10 mouse cellular contexts compared by ENCODE assay signal in genomic region chr11:43425166-43425709, GRCm38 (mm10). TPM values are rescaled to one million over a fixed set of nuclear protein-coding genes. Genes with fewer than 3 reads are reported as not detected.
DNase-seq lines count a peak whose midpoint lies in the region; ATAC-seq and TF ChIP-seq lines count a peak whose summit lies in the region.
"Had no signal": no experiment of that assay in that cellular context is flagged by ENCODE, and none has a peak within 500 bp of the region (broad histone marks: within the 10 kb centered on the region; RNA-seq: fewer than 3 reads in every experiment).

No protein-coding gene starts in this region.

- TF ChIP-seq CTCF in cerebellum, adult 2 months (IDR thresholded peaks at IDR 0.05; ENCODE audit: borderline replicate concordance, insufficient read depth, low read depth, low read length) = no peak

- H3K27me3 ChIP-seq in kidney, embryonic 16.5 days (ENCODE audit: insufficient read depth, low read length) = no peaks in the 10 kb centered on the region
- H3K27me3 ChIP-seq in embryonic facial prominence, embryonic 10.5 days (replicated peaks; ENCODE audit: low read depth, poor library complexity, severe bottlenecking) = no peaks in the 10 kb centered on the region
- no peaks in the 10 kb centered on the region for H3K27me3 ChIP-seq in midbrain, embryonic 16.5 days (ENCODE audit: control insufficient read depth, insufficient read depth, low read depth, low read length)
- no peaks in the 10 kb centered on the region for H3K27me3 ChIP-seq in cerebellum, adult 2 months (ENCODE audit: control insufficient read depth, insufficient read depth, low read length)

- peaks cover 19% of the 10 kb centered on the region; the same call in 1 of the 2 replicates for H3K36me3 ChIP-seq in kidney, embryonic 16.5 days (ENCODE audit: insufficient read depth, low read length)
- H3K36me3 ChIP-seq in embryonic facial prominence, embryonic 10.5 days (replicated peaks) = peaks cover 27% of the 10 kb centered on the region
- H3K36me3 ChIP-seq in midbrain, embryonic 16.5 days (ENCODE audit: control insufficient read depth, insufficient read depth, low read length) = no peaks in the 10 kb centered on the region

- no peaks in the 10 kb centered on the region for H3K9me3 ChIP-seq in kidney, embryonic 16.5 days (ENCODE audit: low read length)
- no peaks in the 10 kb centered on the region for H3K9me3 ChIP-seq in embryonic facial prominence, embryonic 10.5 days
- H3K9me3 ChIP-seq in midbrain, embryonic 16.5 days (replicated peaks; ENCODE audit: control insufficient read depth, low read length, poor library complexity, severe bottlenecking) = no peaks in the 10 kb centered on the region

- 0 out of 2 replicates have a peak, but pooled peaks cover 6% of the 10 kb centered on the region for H3K4me1 ChIP-seq in kidney, embryonic 16.5 days (ENCODE audit: insufficient read depth, low read length)
- H3K4me1 ChIP-seq in embryonic facial prominence, embryonic 10.5 days = peaks cover 13% of the 10 kb centered on the region; the same call in 1 of the 2 replicates
- peaks cover 5% of the 10 kb centered on the region for H3K4me1 ChIP-seq in midbrain, embryonic 16.5 days (ENCODE audit: control insufficient read depth, insufficient read depth, low read length)
- no peaks in the 10 kb centered on the region for H3K4me1 ChIP-seq in cerebellum, adult 2 months (ENCODE audit: control insufficient read depth, insufficient read depth, low read length)

- no peak overlapping the region for H3K27ac ChIP-seq in kidney, embryonic 16.5 days (ENCODE audit: low read length)
- H3K27ac ChIP-seq in embryonic facial prominence, embryonic 10.5 days (replicated peaks) = no peak overlapping the region
- no peak overlapping the region for H3K27ac ChIP-seq in midbrain, embryonic 16.5 days (ENCODE audit: low read length)
- no peak overlapping the region for H3K27ac ChIP-seq in cerebellum, adult 2 months (ENCODE audit: insufficient read depth, low read length)

- DNase-seq in kidney, adult 18-20 months = no peak
- DNase-seq in embryonic facial prominence, embryonic 10.5 days (ENCODE audit: low spot score) = no peak
- peak; percentile 40 for DNase-seq in induced T-regulatory cell, adult 2 months (ENCODE audit: low read depth)
- DNase-seq in urinary bladder, postnatal 10 days (ENCODE audit: low spot score) = no peak
- no peak for DNase-seq in cerebellum, adult 2 months
- no peak for DNase-seq in adrenal gland, postnatal 25 days

- 91% methylated on average over 9 of the region's 9 CpGs for WGBS in kidney, embryonic 16.5 days
- WGBS in embryonic facial prominence, embryonic 10.5 days = 90% methylated on average over 9 of the region's 9 CpGs
- WGBS in midbrain, embryonic 16.5 days = 92% methylated on average over 9 of the region's 9 CpGs
- WGBS in cerebellum, adult 2 months = 91% methylated on average over 9 of the region's 9 CpGs

- H3K4me2 ChIP-seq in kidney, embryonic 16.5 days (replicated peaks; ENCODE audit: low read depth, low read length) = peak overlapping the region; percentile 57
- H3K4me2 ChIP-seq in midbrain, embryonic 16.5 days (ENCODE audit: low read length) = peak overlapping the region; percentile 59

- ATAC-seq in kidney, embryonic 16.5 days (ENCODE audit: low FRiP score, low TSS enrichment) = 0 out of 2 replicates have a peak, but pooled peaks have one; percentile 17
- ATAC-seq in midbrain, embryonic 16.5 days = no peak

- H3K9ac ChIP-seq in kidney, embryonic 16.5 days (replicated peaks; ENCODE audit: low read length) = no peak overlapping the region
- no peak overlapping the region for H3K9ac ChIP-seq in midbrain, embryonic 16.5 days (ENCODE audit: low read depth, low read length)

- TF ChIP-seq POLR2A in cerebellum, adult 2 months (IDR thresholded peaks at IDR 0.05; ENCODE audit: borderline replicate concordance, insufficient read depth, low read length) = no peak

- peak overlapping the region; percentile 64 for H3K4me3 ChIP-seq in kidney, embryonic 16.5 days (ENCODE audit: low read length)
- peak overlapping the region; percentile 68 for H3K4me3 ChIP-seq in embryonic facial prominence, embryonic 10.5 days
- no peak overlapping the region for H3K4me3 ChIP-seq in midbrain, embryonic 16.5 days (ENCODE audit: low read depth, low read length)
- no peak overlapping the region for H3K4me3 ChIP-seq in cerebellum, adult 2 months (replicated peaks; ENCODE audit: insufficient read depth, low read depth, low read length)

RNA-seq across cellular contexts. Expression of gene Pttg1, which starts 0.8 kb away (rescaled TPM):
- 101 and 102 TPM in 2 replicates for polyA plus RNA-seq in kidney, embryonic 16.5 days (2015; fragmentation: Nextera tagmentation; extraction: Ambion mirVana)
- 98.5 and 99.8 TPM in 2 replicates for polyA plus RNA-seq in embryonic facial prominence, embryonic 10.5 days (2016; fragmentation: Nextera tagmentation; extraction: Ambion mirVana)
- 49.1 and 53.2 TPM in 2 replicates for polyA plus RNA-seq in midbrain, embryonic 16.5 days (2015; fragmentation: Nextera tagmentation; extraction: Ambion mirVana)
- 102 and 103 TPM in 2 replicates for polyA plus RNA-seq in cerebellum, adult 2 months (2012; rRNA removed)
- total RNA-seq in adrenal gland, postnatal 25 days (2021) = 39.1 and 47.9 TPM in 2 replicates

RNA-seq across cellular contexts. Expression of gene Slu7, which starts 8.3 kb away (rescaled TPM):
- 59.6 and 66.3 TPM in 2 replicates for polyA plus RNA-seq in kidney, embryonic 16.5 days (2015; fragmentation: Nextera tagmentation; extraction: Ambion mirVana)
- polyA plus RNA-seq in embryonic facial prominence, embryonic 10.5 days (2016; fragmentation: Nextera tagmentation; extraction: Ambion mirVana) = 48.5 and 56.7 TPM in 2 replicates
- 62.6 and 65.3 TPM in 2 replicates for polyA plus RNA-seq in midbrain, embryonic 16.5 days (2015; fragmentation: Nextera tagmentation; extraction: Ambion mirVana)
- 27.0 and 28.5 TPM in 2 replicates for polyA plus RNA-seq in cerebellum, adult 2 months (2012; rRNA removed)
- total RNA-seq in adrenal gland, postnatal 25 days (2021) = 41.8 and 48.1 TPM in 2 replicates

RNA-seq across cellular contexts. Expression of gene C1qtnf2, which starts 48.8 kb away (rescaled TPM):
- polyA plus RNA-seq in kidney, embryonic 16.5 days (2015; fragmentation: Nextera tagmentation; extraction: Ambion mirVana) = 17.8 and 20.8 TPM in 2 replicates
- polyA plus RNA-seq in embryonic facial prominence, embryonic 10.5 days (2016; fragmentation: Nextera tagmentation; extraction: Ambion mirVana) = 0.85 and 0.87 TPM in 2 replicates
- 10.2 and 12.9 TPM in 2 replicates for polyA plus RNA-seq in midbrain, embryonic 16.5 days (2015; fragmentation: Nextera tagmentation; extraction: Ambion mirVana)
- 1.8 and 1.9 TPM in 2 replicates for polyA plus RNA-seq in cerebellum, adult 2 months (2012; rRNA removed)
- total RNA-seq in adrenal gland, postnatal 25 days (2021) = 4.2 and 6.7 TPM in 2 replicates
- total RNA-seq: monocyte, adult 5-6 weeks had no signal
- polyA plus RNA-seq: activated CD4-positive, CD25-positive, alpha-beta regulatory T cell, adult 4 months had no signal

Comparison
In these comparisons a context has a peak if more than half of its experiments do, and no peak if none do; other contexts are left out.
1. H3K4me3 ChIP-seq: peak in kidney, embryonic 16.5 days (single experiment) and embryonic facial prominence, embryonic 10.5 days (single experiment); none in midbrain, embryonic 16.5 days (single experiment) and cerebellum, adult 2 months (single experiment).